Mouse (Mus musculus) urinary bladder, adult 18-20 months (tissue): ENCODE measurements around the gene Gm21887.
"Not testable (repeated sequence)": the region's sequence is repeated elsewhere in the genome, so short reads cannot be mapped to it uniquely, and the experiment has no call there.

ENCODE experiments used
- DNase-seq, 2 experiments: peaks; one replicate each; pipeline ENCODE4 v3.0.0; 2022; ENCODE audit warnings: low spot score in 2 of 2, mixed read lengths in 2 of 2

Gm21887 gene

DNA sequence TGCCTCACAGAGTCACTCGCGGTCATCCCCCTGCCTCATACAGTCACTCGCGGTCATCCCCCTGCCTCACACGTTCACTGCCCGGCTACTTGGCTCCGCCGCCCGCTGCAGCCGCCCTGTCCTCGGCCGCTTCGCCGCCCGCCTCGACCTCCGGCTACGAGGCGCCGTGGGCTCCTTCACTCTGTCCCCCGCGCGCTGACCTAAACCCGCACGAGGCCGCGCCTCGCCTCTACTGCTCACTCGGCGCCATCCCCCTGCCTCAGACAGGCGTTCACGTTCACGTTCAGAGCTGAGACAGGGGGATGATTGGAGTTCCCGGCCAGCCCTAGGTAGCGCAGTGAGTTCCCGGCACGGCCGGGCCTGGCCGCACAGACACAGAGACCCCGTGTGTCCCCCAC, 12.0 kb upstream of the Gm21887 start:
- DNase-seq, result not testable (repeated sequence)

DNA sequence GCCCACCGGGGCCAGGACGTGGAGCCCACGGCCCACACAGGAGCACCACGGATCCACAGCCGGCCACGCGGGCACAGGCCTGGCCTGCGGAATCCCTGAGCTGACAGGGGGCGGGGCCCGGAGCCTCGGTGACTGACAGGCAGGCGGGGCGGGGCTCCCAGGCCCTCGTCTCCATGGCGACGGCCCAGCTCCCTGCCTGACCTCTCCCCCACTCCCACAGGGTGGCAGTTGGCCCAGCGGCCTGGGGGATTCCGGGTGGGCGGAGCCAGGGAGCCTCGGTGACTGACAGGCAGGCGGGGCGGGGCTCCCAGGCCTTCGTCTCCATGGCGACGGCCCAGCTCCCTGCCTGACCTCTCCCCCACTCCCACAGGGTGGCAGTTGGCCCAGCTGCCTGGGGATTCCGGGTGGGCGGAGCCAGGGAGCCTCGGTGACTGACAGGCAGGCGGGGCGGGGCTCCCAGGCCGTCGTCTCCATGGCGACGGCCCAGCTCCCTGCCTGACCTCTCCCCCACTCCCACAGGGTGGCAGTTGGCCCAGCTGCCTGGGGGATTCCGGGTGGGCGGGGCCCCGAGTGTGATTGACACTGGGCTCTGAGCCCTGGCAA, 11.5 kb upstream of the Gm21887 start:
- peak; percentile 100 for DNase-seq

- not testable (repeated sequence) for DNase-seq
Measured at GRCm38 (mm10) chrX:169998559-169999219, 10.8 kb upstream of the Gm21887 start.

- peak in 1 of 2 experiments; percentile 78 for DNase-seq
Measured at GRCm38 (mm10) chrX:169999226-169999883, 10.1 kb upstream of the Gm21887 start.

GRCm38 (mm10) chrX:169999912-170000641, 9.4 kb upstream of the Gm21887 start:
- not testable (repeated sequence) for DNase-seq

- not testable (repeated sequence) for DNase-seq
Measured at GRCm38 (mm10) chrX:170000642-170001387, 8.6 kb upstream of the Gm21887 start.

- DNase-seq, result not testable (repeated sequence)
Measured at GRCm38 (mm10) chrX:170001388-170001695, 8.1 kb upstream of the Gm21887 start.

DNA sequence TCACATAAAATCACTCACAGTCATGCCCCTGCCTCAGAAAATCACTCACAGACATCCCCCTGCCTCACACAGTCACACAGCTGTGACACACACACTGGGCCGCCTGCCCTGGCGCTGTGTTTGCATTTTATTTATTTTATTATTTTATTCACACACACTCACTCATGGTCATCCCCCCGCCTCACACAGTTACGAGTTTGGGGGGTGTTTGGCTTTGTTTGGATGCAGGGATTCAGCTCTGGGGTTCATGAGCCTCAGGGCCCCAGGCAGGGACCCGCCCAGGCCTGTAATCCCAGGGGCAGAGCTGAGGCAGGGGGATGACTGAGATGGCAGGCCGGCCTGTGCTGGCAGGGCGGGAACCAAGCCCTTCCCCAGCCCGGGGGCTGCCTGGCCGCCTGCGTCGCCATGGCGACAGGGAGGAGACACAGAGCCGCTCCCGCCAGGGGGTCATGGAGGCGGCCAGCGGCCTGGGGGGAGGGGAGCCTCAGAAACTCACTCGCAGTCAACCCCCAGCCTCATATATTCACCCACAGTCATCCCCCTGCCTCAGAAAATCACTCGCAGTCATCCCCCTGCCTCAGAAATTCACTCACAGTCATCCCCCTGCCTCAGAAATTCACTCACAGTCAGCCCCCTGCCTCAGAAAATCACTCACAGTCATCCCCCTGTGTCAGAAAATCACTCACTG, 6.8 kb upstream of the Gm21887 start:
- not testable (repeated sequence) for DNase-seq

GRCm38 (mm10) chrX:170003536-170003935, 5.9 kb upstream of the Gm21887 start:
- not testable (repeated sequence) for DNase-seq

DNA sequence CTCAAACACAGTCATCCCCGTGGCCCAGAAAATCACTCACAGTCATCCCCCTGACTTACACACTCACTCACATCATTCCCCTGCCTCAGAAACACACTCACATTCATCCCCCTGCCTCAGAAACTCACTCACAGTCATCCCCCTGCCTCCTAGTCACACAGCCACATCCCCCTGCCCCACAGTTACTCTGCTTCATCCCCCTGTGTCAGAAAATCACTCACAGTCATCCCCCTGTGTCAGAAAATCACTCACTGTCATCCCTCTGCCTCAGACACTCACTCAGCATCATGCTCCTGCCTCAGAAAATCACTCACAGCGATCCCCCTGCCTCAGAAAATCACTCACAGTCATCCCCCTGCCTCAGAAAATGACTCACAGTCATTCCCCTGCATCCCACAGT, 5.2 kb upstream of the Gm21887 start:
- DNase-seq, result not testable (repeated sequence)

- DNase-seq, result not testable (repeated sequence)
Measured at GRCm38 (mm10) chrX:170004793-170005192, 4.7 kb upstream of the Gm21887 start.

DNA sequence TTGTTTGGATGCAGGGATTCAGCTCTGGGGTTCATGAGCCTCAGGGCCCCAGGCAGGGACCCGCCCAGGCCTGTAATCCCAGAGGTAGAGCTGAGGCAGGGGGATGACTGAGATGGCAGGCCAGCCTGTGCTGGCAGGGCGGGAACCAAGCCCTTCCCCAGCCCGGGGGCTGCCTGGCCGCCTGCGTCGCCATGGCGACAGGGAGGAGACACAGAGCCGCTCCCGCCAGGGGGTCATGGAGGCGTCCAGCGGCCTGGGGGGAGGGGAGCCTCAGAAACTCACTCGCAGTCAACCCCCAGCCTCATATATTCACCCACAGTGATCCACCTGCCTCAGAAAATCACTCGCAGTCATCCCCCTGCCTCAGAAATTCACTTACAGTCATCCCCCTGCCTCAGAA, 4.3 kb upstream of the Gm21887 start:
- DNase-seq, result peak in 1 of 2 experiments; percentile 66

DNA sequence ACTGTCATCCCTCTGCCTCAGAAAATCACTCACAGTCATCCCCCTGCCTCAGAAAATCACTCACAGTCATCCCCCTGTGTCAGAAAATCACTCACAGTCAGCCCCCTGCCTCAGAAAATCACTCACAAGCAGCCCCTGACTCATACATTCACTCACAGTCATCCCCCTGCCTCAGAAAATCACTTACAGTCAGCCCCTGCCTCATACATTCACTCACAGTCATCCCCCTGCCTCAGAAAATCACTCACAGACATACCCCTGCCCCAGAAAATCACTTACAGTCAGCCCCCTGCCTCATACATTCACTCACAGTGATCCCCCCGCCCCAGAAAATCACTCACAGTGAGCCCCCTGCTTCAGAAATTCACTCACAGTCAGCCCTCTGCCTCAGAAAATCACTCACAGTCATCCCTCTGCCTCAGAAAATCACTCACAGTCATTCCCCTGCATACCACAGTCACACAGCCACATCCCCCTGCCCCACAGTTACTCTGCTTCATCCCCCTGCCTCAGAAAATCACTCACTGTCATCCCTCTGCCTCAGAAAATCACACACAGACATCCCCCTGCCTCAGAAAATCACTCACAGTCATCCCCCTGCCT, 3.7 kb upstream of the Gm21887 start:
- not testable (repeated sequence) for DNase-seq

- not testable (repeated sequence) for DNase-seq
Measured at GRCm38 (mm10) chrX:170006694-170007247, 2.7 kb upstream of the Gm21887 start.

- DNase-seq, result not testable (repeated sequence)
Measured at GRCm38 (mm10) chrX:170007375-170008178, 1.9 kb upstream of the Gm21887 start.

GRCm38 (mm10) chrX:170008179-170008467, 1.3 kb upstream of the Gm21887 start:
- DNase-seq, result not testable (repeated sequence)

DNA sequence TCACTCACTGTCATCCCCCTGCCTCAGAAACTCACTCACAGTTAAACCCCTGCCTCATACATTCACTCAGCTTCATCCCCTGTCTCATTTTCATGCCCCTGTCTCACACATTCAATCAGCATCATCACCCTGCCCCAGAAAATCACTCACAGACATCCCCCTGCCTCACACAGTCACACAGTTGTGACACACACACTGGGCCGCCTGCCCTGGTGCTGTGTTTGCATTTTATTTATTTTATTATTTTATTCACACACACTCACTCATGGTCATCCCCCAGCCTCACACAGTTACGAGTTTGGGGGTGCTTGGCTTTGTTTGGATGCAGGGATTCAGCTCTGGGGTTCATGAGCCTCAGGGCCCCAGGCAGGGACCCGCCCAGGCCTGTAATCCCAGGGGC, 875 bp upstream of the Gm21887 start:
- peak in 1 of 2 experiments; percentile 85 for DNase-seq

DNA sequence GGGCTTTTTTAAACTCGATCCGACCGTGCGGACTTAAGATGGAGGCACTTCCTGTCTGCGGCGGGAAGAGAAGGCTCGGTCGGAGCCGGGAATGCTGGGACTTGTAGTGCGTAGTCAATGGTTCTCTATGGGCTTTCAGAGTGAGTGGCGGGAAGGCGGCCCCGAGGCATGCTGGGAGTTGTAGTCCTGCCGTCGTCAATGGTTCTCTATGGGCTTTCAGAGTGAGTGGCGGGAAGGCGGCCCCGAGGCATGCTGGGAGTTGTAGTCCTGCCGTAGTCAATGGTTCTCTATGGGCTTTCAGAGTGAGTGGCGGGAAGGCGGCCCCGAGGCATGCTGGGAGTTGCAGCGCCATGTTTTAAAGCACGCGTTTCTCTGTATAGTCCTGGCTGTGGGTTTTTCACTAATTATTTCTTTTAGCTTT, 352 bp downstream of the Gm21887 start:
- peak; percentile 99 to 100 for DNase-seq
